ENCODE assay signal across 26 mouse cellular contexts in the genomic region with DNA sequence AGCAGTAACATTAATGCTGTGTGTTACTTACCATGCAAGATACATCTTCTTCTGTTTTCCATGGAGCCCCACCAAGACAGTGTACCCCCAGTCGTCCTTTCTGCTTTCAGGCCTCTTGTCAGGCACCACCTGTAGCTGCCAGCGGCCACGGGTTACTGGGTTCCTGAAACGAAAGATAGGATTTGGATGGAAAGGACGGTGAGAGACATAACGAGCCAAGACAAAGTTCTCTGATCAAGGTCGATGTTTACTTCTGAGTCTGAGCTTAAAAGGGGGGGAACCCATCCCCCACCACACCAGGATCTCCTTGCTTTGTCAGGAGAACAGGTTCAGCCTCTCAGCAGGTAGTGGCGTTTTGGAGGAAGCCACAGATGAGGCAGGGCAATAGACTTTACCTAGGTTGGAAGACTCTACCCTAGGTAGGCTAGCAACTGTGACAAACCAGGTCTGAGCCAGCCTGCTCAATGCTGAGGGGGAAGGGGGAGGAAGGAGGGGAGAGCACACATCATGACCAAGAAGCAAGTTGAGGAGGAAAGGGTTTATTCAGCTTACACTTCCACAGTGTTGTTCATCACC. TPM values are rescaled to one million over a fixed set of nuclear protein-coding genes. Genes with fewer than 3 reads are reported as not detected.
DNase-seq lines count a peak whose midpoint lies in the region; ATAC-seq and TF ChIP-seq lines count a peak whose summit lies in the region.
"Had no signal": no experiment of that assay in that cellular context is flagged by ENCODE, and none has a peak within 500 bp of the region (broad histone marks: within the 10 kb centered on the region; RNA-seq: fewer than 3 reads in every experiment).

No protein-coding gene starts in this region.

- no peak overlapping the region for H3K4me3 ChIP-seq in heart, embryonic 12.5 days
- H3K4me3 ChIP-seq in ES-Bruce4 (ENCODE audit: low read depth, low read length) (no peak overlapping the region), ES-E14 (ENCODE audit: insufficient read depth in 1 of 2, low read depth in 1 of 2, low read length in 2 of 2, poor library complexity in 1 of 2, severe bottlenecking in 1 of 2) (no peak overlapping the region)
- no peak overlapping the region for H3K4me3 ChIP-seq in liver, embryonic 12.5 days
- H3K4me3 ChIP-seq: embryonic facial prominence, embryonic 13.5 days; embryonic facial prominence, embryonic 15.5 days; erythroblast, embryonic 14.5 days; forebrain, embryonic 10.5 days; forebrain, embryonic 12.5 days had no signal

- WGBS in heart, embryonic 12.5 days, result 51% methylated on average over 8 of the region's 8 CpGs
- WGBS in liver, embryonic 12.5 days (ENCODE audit: insufficient replicate concordance), result 42% methylated on average over 8 of the region's 8 CpGs

- no peak overlapping the region for H3K9ac ChIP-seq in heart, embryonic 12.5 days
- H3K9ac ChIP-seq in ES-Bruce4 (ENCODE audit: low read depth, poor library complexity, severe bottlenecking) (no peak overlapping the region), ES-E14 (ENCODE audit: insufficient read depth, low read depth, low read length, poor library complexity, severe bottlenecking) (no peak overlapping the region)
- H3K9ac ChIP-seq in liver, embryonic 12.5 days, result no peak overlapping the region
- H3K9ac ChIP-seq: embryonic facial prominence, embryonic 13.5 days; embryonic facial prominence, embryonic 15.5 days; forebrain, embryonic 12.5 days had no signal

- H3K9me3 ChIP-seq in heart, embryonic 12.5 days (replicated peaks), result peaks cover 10% of the 10 kb centered on the region
- H3K9me3 ChIP-seq in ES-Bruce4 (replicated peaks; ENCODE audit: control insufficient read depth, insufficient read depth, low read length, poor library complexity, severe bottlenecking) (peaks cover 27% of the 10 kb centered on the region), ES-E14 (ENCODE audit: control insufficient read depth, insufficient read depth, low read depth, low read length) (no peaks in the 10 kb centered on the region)
- H3K9me3 ChIP-seq in liver, embryonic 12.5 days (replicated peaks), result no peaks in the 10 kb centered on the region
- H3K9me3 ChIP-seq: embryonic facial prominence, embryonic 13.5 days; embryonic facial prominence, embryonic 15.5 days; forebrain, embryonic 12.5 days; G1E had no signal

- DNase-seq in heart, adult 11 months, result peak; percentile 73
- DNase-seq in ES-E14 (ENCODE audit: low read depth, low spot score), result no peak
- DNase-seq in lung, adult 18-20 months, result no peak
- DNase-seq: adrenal gland, adult 2 months; adrenal gland, postnatal 10 days; adrenal gland, postnatal 25 days; B cell, adult 2 months; cerebellum, adult 11 months; cerebellum, adult 18-20 months; cerebellum, adult 8-10 months; cerebellum, adult 9-11 months; cerebellum, postnatal 14 days; cerebellum, postnatal 36 days; embryo, embryonic 11 days had no signal

- TF ChIP-seq CTCF in ES-Bruce4 (IDR thresholded peaks at IDR 0.05; ENCODE audit: low read depth, low read length), result no peak

- no peak for ATAC-seq in heart, embryonic 12.5 days (ENCODE audit: insufficient number of reproducible peaks, low FRiP score)
- ATAC-seq in liver, embryonic 12.5 days, result no peak
- ATAC-seq: forebrain, embryonic 14.5 days; forebrain, embryonic 16.5 days; Patski had no signal

- in situ Hi-C loops in ES-E14 (cut with MboI; ENCODE audit: low sequenced_read_pairs in 2 of 2, unreplicated experiment in 2 of 2), result loop anchor here in 1 of 2 experiments (10.0 kb wide), 1 partner anchor 167 kb away; no protein-coding TSS in a partner anchor

- TF ChIP-seq EP300 in ES-Bruce4 (IDR thresholded peaks at IDR 0.05; ENCODE audit: insufficient read depth, low read depth, low read length), result 0 out of 2 replicates have a peak, but pooled peaks have one; percentile 22

- no peak overlapping the region for H3K27ac ChIP-seq in heart, embryonic 12.5 days (ENCODE audit: poor library complexity, severe bottlenecking)
- H3K27ac ChIP-seq in ES-Bruce4 (ENCODE audit: insufficient read depth, low read length) (peak overlapping the region; percentile 84), ES-E14 (ENCODE audit: insufficient read depth, low read depth, low read length, poor library complexity, severe bottlenecking) (peak overlapping the region; percentile 63)
- no peak overlapping the region for H3K27ac ChIP-seq in liver, embryonic 12.5 days
- H3K27ac ChIP-seq: embryonic facial prominence, embryonic 13.5 days; embryonic facial prominence, embryonic 15.5 days; forebrain, embryonic 10.5 days; forebrain, embryonic 12.5 days had no signal

- no peaks in the 10 kb centered on the region for H3K36me3 ChIP-seq in heart, embryonic 12.5 days
- no peaks in the 10 kb centered on the region for H3K36me3 ChIP-seq in ES-Bruce4 (ENCODE audit: control insufficient read depth, insufficient read depth, low read length, poor library complexity, severe bottlenecking)
- no peaks in the 10 kb centered on the region for H3K36me3 ChIP-seq in ES-E14 (ENCODE audit: control insufficient read depth, insufficient read depth, low read length, poor library complexity, severe bottlenecking)
- H3K36me3 ChIP-seq in liver, embryonic 12.5 days, result no peaks in the 10 kb centered on the region
- H3K36me3 ChIP-seq: embryonic facial prominence, embryonic 13.5 days; embryonic facial prominence, embryonic 15.5 days; forebrain, embryonic 10.5 days; forebrain, embryonic 12.5 days; G1E had no signal

- H3K27me3 ChIP-seq in heart, embryonic 12.5 days (replicated peaks), result no peaks in the 10 kb centered on the region
- H3K27me3 ChIP-seq in ES-Bruce4 (ENCODE audit: control insufficient read depth, insufficient read depth, low read length, poor library complexity, severe bottlenecking), result no peaks in the 10 kb centered on the region
- H3K27me3 ChIP-seq in liver, embryonic 12.5 days (replicated peaks), result no peaks in the 10 kb centered on the region
- H3K27me3 ChIP-seq: embryonic facial prominence, embryonic 13.5 days; embryonic facial prominence, embryonic 15.5 days; forebrain, embryonic 12.5 days; Patski had no signal

- H3K4me1 ChIP-seq in heart, embryonic 12.5 days (replicated peaks), result no peaks in the 10 kb centered on the region
- H3K4me1 ChIP-seq in ES-Bruce4 (ENCODE audit: control insufficient read depth, insufficient read depth, low read length) (no peaks in the 10 kb centered on the region), ES-E14 (ENCODE audit: control insufficient read depth in 2 of 2, insufficient read depth in 2 of 2, low read length in 2 of 2, poor library complexity in 1 of 2) (no peaks in the 10 kb centered on the region)
- H3K4me1 ChIP-seq in liver, embryonic 12.5 days, result no peaks in the 10 kb centered on the region
- H3K4me1 ChIP-seq: embryonic facial prominence, embryonic 13.5 days; embryonic facial prominence, embryonic 15.5 days; forebrain, embryonic 12.5 days had no signal

- no peak overlapping the region for H3K4me2 ChIP-seq in heart, embryonic 12.5 days
- no peak overlapping the region for H3K4me2 ChIP-seq in liver, embryonic 12.5 days
- H3K4me2 ChIP-seq: embryonic facial prominence, embryonic 13.5 days; embryonic facial prominence, embryonic 15.5 days; forebrain, embryonic 12.5 days had no signal

- no peak for TF ChIP-seq POLR2A in ES-Bruce4 (IDR thresholded peaks at IDR 0.05; ENCODE audit: insufficient read depth, low read length)

TF ChIP-seq in ES-E14, 5 proteins besides CTCF, POLR2A, EP300 and RAD21:
- no peak for TF ChIP-seq CHD2 (IDR thresholded peaks at IDR 0.05; ENCODE audit: low read depth, low read length)
- no peak for TF ChIP-seq MAFK (IDR thresholded peaks at IDR 0.05; ENCODE audit: insufficient read depth, low read depth, low read length)
- TF ChIP-seq ZC3H11A (IDR thresholded peaks at IDR 0.05; ENCODE audit: borderline replicate concordance, low read depth, low read length), result no peak
- no peak for TF ChIP-seq ZNF384 (IDR thresholded peaks at IDR 0.05; ENCODE audit: low read depth, low read length)
- TF ChIP-seq HCFC1 (IDR thresholded peaks at IDR 0.05; ENCODE audit: borderline replicate concordance, insufficient read depth, low read length), result no peak

RNA-seq across cellular contexts. Expression of a gene that starts 31.2 kb away (rescaled TPM):
- polyA plus RNA-seq in heart, embryonic 12.5 days (2016; fragmentation: Nextera tagmentation; extraction: Ambion mirVana), result 200 and 201 TPM in 2 replicates
- 26.5 and 27.7 TPM in 2 replicates for polyA plus RNA-seq in ES-Bruce4 (2011; ENCODE audit: insufficient read depth, insufficient read length, low read depth, missing spikeins)
- 14.4 and 18.2 TPM in 2 replicates for total RNA-seq in ES-E14 (2012; rRNA removed)
- polyA plus RNA-seq in liver, embryonic 12.5 days (2016; fragmentation: Nextera tagmentation; extraction: Ambion mirVana), result 103 and 110 TPM in 2 replicates

RNA-seq across cellular contexts. Expression of a gene that starts 49.9 kb away (rescaled TPM):
- 482 and 495 TPM in 2 replicates for polyA plus RNA-seq in heart, embryonic 12.5 days (2016; fragmentation: Nextera tagmentation; extraction: Ambion mirVana)
- 1,120 and 1,155 TPM in 2 replicates for polyA plus RNA-seq in ES-Bruce4 (2011; ENCODE audit: insufficient read depth, insufficient read length, low read depth, missing spikeins)
- total RNA-seq in ES-E14 (2012; rRNA removed), result 459 and 494 TPM in 2 replicates
- 556 and 569 TPM in 2 replicates for polyA plus RNA-seq in liver, embryonic 12.5 days (2016; fragmentation: Nextera tagmentation; extraction: Ambion mirVana)

Comparison
In these comparisons a context has a peak if more than half of its experiments do, and no peak if none do; other contexts are left out.
1. H3K27ac ChIP-seq: peak in ES-Bruce4 (single experiment) and ES-E14 (single experiment); none in heart, embryonic 12.5 days (single experiment) and liver, embryonic 12.5 days (single experiment).